Mouse (Mus musculus) intestine, postnatal 0 days (tissue): ENCODE data around the gene Col15a1. TPM values are rescaled to one million over a fixed set of nuclear protein-coding genes. Genes with fewer than 3 reads are reported as not detected.
A peak's percentile ranks its signal among the peaks of the same experiment; 100 is the strongest.

Experiments
- ATAC-seq: fragments of 200-750 bp; cut with Nextera tagmentation; 2 replicates; pipeline ENCODE4 v1.8.0; 2017; ENCODE audit warnings: mild to moderate bottlenecking, moderate TSS enrichment, moderate library complexity
- H3K27ac ChIP-seq: fragments of 300-500 bp; sonication (generic); 2 replicates; pipeline ENCODE4 v1.5.1; 2014; ENCODE audit warnings: mild to moderate bottlenecking, low read depth, low read length, moderate library complexity
- H3K27me3 ChIP-seq: fragments of 300-500 bp; sonication (generic); replicated peaks from 2 replicates; pipeline ENCODE4 v1.6.1; 2014; ENCODE audit warnings: low read length, mixed read lengths; ENCODE audit not compliant: control insufficient read depth, insufficient read depth
- H3K36me3 ChIP-seq: fragments of 300-500 bp; sonication (generic); 2 replicates; pipeline ENCODE4 v1.6.1; 2014; ENCODE audit warnings: mild to moderate bottlenecking, moderate library complexity; ENCODE audit not compliant: control insufficient read depth, insufficient read depth
- H3K4me1 ChIP-seq: fragments of 300-500 bp; sonication (generic); replicated peaks from 2 replicates; pipeline ENCODE4 v1.6.1; 2014; ENCODE audit warnings: antibody characterized with exemption, low read length, mixed read lengths; ENCODE audit not compliant: control insufficient read depth, insufficient read depth
- H3K4me2 ChIP-seq: fragments of 300-500 bp; sonication (generic); replicated peaks from 2 replicates; pipeline ENCODE4 v1.6.1; 2014; ENCODE audit warnings: low read depth, mild to moderate bottlenecking, moderate library complexity
- H3K4me3 ChIP-seq: fragments of 300-500 bp; sonication (generic); 2 replicates; pipeline ENCODE4 v1.5.1; 2014; ENCODE audit warnings: low read depth, low read length
- H3K9ac ChIP-seq: fragments of 300-500 bp; sonication (generic); 2 replicates; pipeline ENCODE4 v1.6.1; 2014; ENCODE audit warnings: mild to moderate bottlenecking, low read depth, low read length
- H3K9me3 ChIP-seq: fragments of 300-500 bp; sonication (generic); 2 replicates; pipeline ENCODE4 v1.6.1; 2016; ENCODE audit warnings: mixed run types; ENCODE audit not compliant: control insufficient read depth
- CTCF ChIP-seq: sonication (generic); IDR thresholded peaks from 2 replicates; pipeline ENCODE4 v1.5.1; 2016; ENCODE audit warnings: low read depth, mild to moderate bottlenecking, control low read depth, antibody characterized with exemption, moderate library complexity
- WGBS: fragments of 180-500 bp; shearing (Covaris S2); extraction: QIAGEN DNeasy Blood & Tissue Kit; methylation state at CpG from one replicate; pipeline ENCODE4 v1.1.7; 2014; 5-methylcytosine and 5-hydroxymethylcytosine counted together
- polyA plus RNA-seq: library from polyadenylated mRNA; unstranded; fragments of >200 nt; fragmentation: Nextera tagmentation; extraction: Ambion mirVana; gene quantifications from 2 replicates; pipeline ENCODE4 v1.2.1, GENCODE M21; 2015

Col15a1 gene
- polyA plus RNA-seq, 1 experiment from 2014 or later: 13.1 TPM

- Histone ChIP-seq H3K4me1 (no peaks in the 10 kb centered on the region), H3K27ac (no peak overlapping the region), H3K27me3 (no peaks in the 10 kb centered on the region), H3K9me3 (no peaks in the 10 kb centered on the region), H3K4me3 (peak overlapping the region; percentile 85), H3K36me3 (no peaks in the 10 kb centered on the region), H3K4me2 (peak overlapping the region; percentile 86), H3K9ac (no peak overlapping the region)
- WGBS: 37% methylated on average over 9 of the region's 9 CpGs
- ATAC-seq: no peak
- TF ChIP-seq CTCF: peak; percentile 79
Measured at GRCm38 (mm10) chr4:47351386-47352049, 143.6 kb downstream of the Col15a1 start.

- no peaks in the 10 kb centered on the region for H3K27me3 ChIP-seq
- H3K4me3 ChIP-seq: peak overlapping the region; percentile 85
- peak overlapping the region; percentile 64 for H3K9ac ChIP-seq
- no peak for ATAC-seq
- 1% methylated on average over 32 of the region's 32 CpGs for WGBS
- TF ChIP-seq CTCF: no peak
- H3K27ac ChIP-seq: peak overlapping the region; percentile 97; the same call in 1 of the 2 replicates
- H3K4me2 ChIP-seq: peak overlapping the region; percentile 86
- no peaks in the 10 kb centered on the region for H3K4me1 ChIP-seq
- no peaks in the 10 kb centered on the region for H3K9me3 ChIP-seq
- H3K36me3 ChIP-seq: no peaks in the 10 kb centered on the region
Measured at GRCm38 (mm10) chr4:47352061-47352661, 144.2 kb downstream of the Col15a1 start.

- peak; percentile 100 for ATAC-seq
- WGBS: under 1% methylated on average over 51 of the region's 65 CpGs
- no peak for TF ChIP-seq CTCF
- peak within 1 kb of the TSS; percentile 86 for H3K4me2 ChIP-seq
- no peaks in the 10 kb centered on the region for H3K27me3 ChIP-seq
- H3K9ac ChIP-seq: peak within 1 kb of the TSS; percentile 77
- H3K4me3 ChIP-seq: peak within 1 kb of the TSS; percentile 85
- H3K36me3 ChIP-seq: no peaks in the 10 kb centered on the region
- H3K4me1 ChIP-seq: no peaks in the 10 kb centered on the region
- H3K27ac ChIP-seq: peak within 1 kb of the TSS; percentile 97
- H3K9me3 ChIP-seq: no peaks in the 10 kb centered on the region
Measured at GRCm38 (mm10) chr4:47352803-47353388, 144.9 kb downstream of the Col15a1 start, which contains the start of gene Tgfbr1. Gene Tgfbr1 (plus strand): TSS chr4:47353222.

- Histone ChIP-seq H3K27ac (peak overlapping the region; percentile 97), H3K4me2 (peak overlapping the region; percentile 86), H3K36me3 (no peaks in the 10 kb centered on the region), H3K9ac (peak overlapping the region; percentile 77), H3K4me3 (peak overlapping the region; percentile 85), H3K27me3 (no peaks in the 10 kb centered on the region), H3K9me3 (no peaks in the 10 kb centered on the region), H3K4me1 (no peaks in the 10 kb centered on the region)
- 0 out of 2 replicates have a peak, but pooled peaks have one; percentile 3 for TF ChIP-seq CTCF
- peak; percentile 74 for ATAC-seq
- under 1% methylated on average over 59 of the region's 73 CpGs for WGBS
Measured at GRCm38 (mm10) chr4:47353416-47354111, 145.6 kb downstream of the Col15a1 start.

GRCm38 (mm10) chr4:47354304-47354703, 146.3 kb downstream of the Col15a1 start:
- no peaks in the 10 kb centered on the region for H3K9me3 ChIP-seq
- H3K4me1 ChIP-seq: no peaks in the 10 kb centered on the region
- ATAC-seq: no peak
- no peak for TF ChIP-seq CTCF
- H3K4me2 ChIP-seq: peak overlapping the region; percentile 86
- peak overlapping the region; percentile 85 for H3K4me3 ChIP-seq
- WGBS: 43% methylated on average over 3 of the region's 3 CpGs
- H3K27me3 ChIP-seq: no peaks in the 10 kb centered on the region
- no peaks in the 10 kb centered on the region for H3K36me3 ChIP-seq
- H3K27ac ChIP-seq: no peak overlapping the region
- 0 out of 2 replicates have a peak overlapping the region, but pooled peaks have one; percentile 77 for H3K9ac ChIP-seq

- no peaks in the 10 kb centered on the region for H3K36me3 ChIP-seq
- H3K27me3 ChIP-seq: no peaks in the 10 kb centered on the region
- WGBS: 74% methylated on average over 2 of the region's 2 CpGs
- H3K4me2 ChIP-seq: no peak overlapping the region
- H3K4me3 ChIP-seq: no peak overlapping the region
- TF ChIP-seq CTCF: no peak
- H3K4me1 ChIP-seq: 0 out of 2 replicates have a peak, but pooled peaks cover 3% of the 10 kb centered on the region
- no peak overlapping the region for H3K27ac ChIP-seq
- no peaks in the 10 kb centered on the region for H3K9me3 ChIP-seq
- ATAC-seq: no peak
- H3K9ac ChIP-seq: no peak overlapping the region
Measured at GRCm38 (mm10) chr4:47362662-47363061, 154.7 kb downstream of the Col15a1 start.

Other genes starting within 250 kb of the Col15a1 start
- gene Gabbr2, start 216.3 kb upstream of the Col15a1 start, polyA plus RNA-seq: 0.07 and 0.14 TPM in 2 replicates
- gene Anks6, start 150.7 kb upstream of the Col15a1 start, polyA plus RNA-seq: 1.2 and 1.3 TPM in 2 replicates
- gene Galnt12, start 116.3 kb upstream of the Col15a1 start, polyA plus RNA-seq: 16.5 and 19.2 TPM in 2 replicates
- 9.6 and 9.9 TPM in 2 replicates for gene Tgfbr1, start 145.1 kb downstream of the Col15a1 start, polyA plus RNA-seq